Mouse (Mus musculus): ENCODE results near the gene Zfp575.
"Not testable (repeated sequence)": the region's sequence is repeated elsewhere in the genome, so short reads cannot be mapped to it uniquely, and the experiment has no call there.

Zfp575 gene

GRCm38 (mm10) chr7:24587330-24588105 lies at the start of gene Zfp575, which contains the start of gene Ethe1:
Zfp575 (minus strand) TSS chr7:24587641.
Ethe1 (plus strand) TSS chr7:24587543.
- DNase-seq (ENCODE audit: low spot score in 2 of 2): peak; percentile 91 to 93

GRCm38 (mm10) chr7:24637046-24637445 lies 49.6 kb upstream of the Zfp575 start:
- DNase-seq (ENCODE audit: low spot score in 2 of 2): no peak

GRCm38 (mm10) chr7:24636264-24636663 lies 48.8 kb upstream of the Zfp575 start, which contains the start of gene Lypd3:
Lypd3 (plus strand) TSS chr7:24636550.
- no peak for DNase-seq (ENCODE audit: low spot score in 2 of 2)

GRCm38 (mm10) chr7:24630116-24630880 lies 42.9 kb upstream of the Zfp575 start:
- no peak for DNase-seq (ENCODE audit: low spot score in 2 of 2)

- DNase-seq (ENCODE audit: low spot score in 2 of 2): no peak
Observed at GRCm38 (mm10) chr7:24629672-24630071, 42.2 kb upstream of the Zfp575 start.

GRCm38 (mm10) chr7:24628685-24629610 lies 41.5 kb upstream of the Zfp575 start:
- DNase-seq (ENCODE audit: low spot score in 2 of 2): peak; percentile 65 to 66

GRCm38 (mm10) chr7:24622967-24623366 lies 35.5 kb upstream of the Zfp575 start:
- no peak for DNase-seq (ENCODE audit: low spot score in 2 of 2)

- DNase-seq (ENCODE audit: low spot score in 2 of 2): no peak
Observed at GRCm38 (mm10) chr7:24621193-24621592, 33.8 kb upstream of the Zfp575 start.

- no peak for DNase-seq (ENCODE audit: low spot score in 2 of 2)
Observed at GRCm38 (mm10) chr7:24619671-24620397, 32.4 kb upstream of the Zfp575 start.

GRCm38 (mm10) chr7:24618374-24618773 lies 30.9 kb upstream of the Zfp575 start:
- DNase-seq (ENCODE audit: low spot score in 2 of 2): not testable (repeated sequence)

- DNase-seq (ENCODE audit: low spot score in 2 of 2): no peak
Observed at GRCm38 (mm10) chr7:24617763-24618162, 30.3 kb upstream of the Zfp575 start.

GRCm38 (mm10) chr7:24614816-24615215 lies 27.4 kb upstream of the Zfp575 start:
- no peak for DNase-seq (ENCODE audit: low spot score in 2 of 2)

GRCm38 (mm10) chr7:24612308-24612910 lies 25.0 kb upstream of the Zfp575 start:
- no peak for DNase-seq (ENCODE audit: low spot score in 2 of 2)

GRCm38 (mm10) chr7:24611709-24612108 lies 24.3 kb upstream of the Zfp575 start:
- DNase-seq (ENCODE audit: low spot score in 2 of 2): no peak

- DNase-seq (ENCODE audit: low spot score in 2 of 2): peak in 1 of 2 experiments; percentile 72
Observed at GRCm38 (mm10) chr7:24610879-24611494, 23.5 kb upstream of the Zfp575 start.

GRCm38 (mm10) chr7:24610144-24610878 lies 22.9 kb upstream of the Zfp575 start, which contains the start of gene Phldb3:
Phldb3 (plus strand) TSS chr7:24610763.
- DNase-seq (ENCODE audit: low spot score in 2 of 2): no peak

GRCm38 (mm10) chr7:24608561-24608960 lies 21.1 kb upstream of the Zfp575 start:
- no peak for DNase-seq (ENCODE audit: low spot score in 2 of 2)

- peak in 1 of 2 experiments; percentile 55 for DNase-seq (ENCODE audit: low spot score in 2 of 2)
Observed at GRCm38 (mm10) chr7:24608017-24608416, 20.6 kb upstream of the Zfp575 start.

- DNase-seq (ENCODE audit: low spot score in 2 of 2): no peak
Observed at GRCm38 (mm10) chr7:24606046-24606445, 18.6 kb upstream of the Zfp575 start.
